Mouse (Mus musculus): ENCODE measurements at regions not wholly inside any gene's neighbourhood (a gene's known extent, or its start where the extent isn't known, plus 50 kb on each side); places are given as distances from the start of the nearest gene placed in this dataset.

DNA sequence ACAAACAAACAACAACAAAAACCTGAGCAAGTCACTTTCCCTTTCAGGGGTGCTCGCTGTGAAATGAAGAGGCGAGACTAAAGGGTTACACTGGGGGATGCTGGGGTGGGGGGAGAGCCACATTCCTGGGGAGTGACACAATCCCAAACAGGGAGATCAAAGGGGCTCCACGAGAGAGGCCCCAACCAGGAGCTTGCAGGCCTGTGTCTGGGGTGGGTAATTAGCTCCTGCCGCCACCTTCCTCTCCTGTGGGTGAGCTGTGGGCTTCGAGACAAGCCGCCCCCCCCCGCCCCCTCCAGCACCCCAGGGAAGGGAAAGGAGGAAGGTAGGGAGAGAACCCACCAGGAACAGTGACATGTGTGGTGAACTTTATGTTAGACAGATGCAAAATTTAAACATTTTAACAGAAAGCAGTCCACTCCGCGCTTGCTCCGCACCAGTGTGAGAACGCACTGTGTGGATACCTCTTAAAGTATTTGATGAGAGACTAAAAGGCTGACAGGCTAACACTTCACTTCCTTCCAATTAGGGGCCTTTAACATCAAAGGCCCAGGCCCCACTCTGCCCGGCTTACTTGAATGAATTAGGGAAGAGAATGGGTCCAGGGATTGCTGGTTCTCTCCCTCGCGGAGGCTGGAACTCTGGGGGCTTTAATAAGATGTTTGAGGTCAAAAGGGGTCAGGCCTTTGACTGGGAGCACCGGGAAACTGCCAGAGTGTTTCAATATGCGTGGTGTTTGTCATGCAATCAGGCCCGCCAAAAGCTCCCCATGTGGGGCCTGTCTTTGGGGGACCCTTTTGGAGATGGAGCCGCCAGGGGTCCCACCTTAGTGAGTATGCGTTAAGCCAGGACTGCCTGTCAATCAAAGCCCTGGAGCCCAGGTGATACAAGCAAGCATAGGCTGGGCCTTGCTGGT, 319.6 kb downstream of the Fam49a start:
- in situ Hi-C loops (cut with MboI; ENCODE audit: low sequenced_read_pairs) = no loop called here

DNA sequence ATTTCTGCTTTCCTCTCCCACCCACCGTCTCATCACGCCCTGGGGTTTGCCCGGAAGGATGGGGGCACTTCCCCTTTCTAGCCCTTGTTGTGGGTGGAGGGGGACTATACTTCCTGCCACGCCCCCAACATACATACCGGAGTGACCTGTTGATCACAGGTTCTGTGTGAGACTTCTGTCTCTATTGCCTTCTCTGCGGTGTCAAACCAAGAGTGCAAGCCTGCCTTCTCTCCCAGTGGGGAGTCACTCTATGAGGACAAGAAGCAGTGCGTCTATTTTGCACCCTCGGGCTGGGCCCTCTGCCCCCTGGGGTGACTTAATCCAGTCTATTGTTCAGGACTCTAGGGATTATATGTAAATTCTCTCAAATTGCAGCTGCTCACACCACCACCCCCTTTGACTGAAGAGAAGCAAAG, 318.8 kb downstream of the Fam49a start:
- in situ Hi-C loops (cut with MboI; ENCODE audit: low sequenced_read_pairs) = no loop called here

DNA sequence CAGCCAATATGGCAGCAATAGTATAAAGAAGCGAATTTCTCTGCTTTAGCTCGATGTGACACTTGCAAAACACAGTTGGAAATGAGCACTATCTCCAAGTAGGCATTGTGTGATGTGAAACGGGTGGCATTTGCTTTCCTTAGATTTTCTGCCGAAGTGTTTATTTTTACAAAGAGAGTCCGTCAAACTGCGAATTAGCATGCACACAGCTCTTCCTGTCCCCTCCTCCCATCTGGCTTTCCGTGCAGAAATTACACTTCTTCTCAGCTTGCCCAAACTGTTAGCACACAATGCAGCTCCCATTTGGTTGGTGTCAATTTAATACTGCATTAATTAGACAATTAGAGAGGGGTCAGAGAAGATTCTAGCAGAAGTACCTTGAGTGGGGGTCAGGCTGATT, 316.3 kb downstream of the Fam49a start:
- in situ Hi-C loops (cut with MboI; ENCODE audit: low sequenced_read_pairs) = no loop called here

DNA sequence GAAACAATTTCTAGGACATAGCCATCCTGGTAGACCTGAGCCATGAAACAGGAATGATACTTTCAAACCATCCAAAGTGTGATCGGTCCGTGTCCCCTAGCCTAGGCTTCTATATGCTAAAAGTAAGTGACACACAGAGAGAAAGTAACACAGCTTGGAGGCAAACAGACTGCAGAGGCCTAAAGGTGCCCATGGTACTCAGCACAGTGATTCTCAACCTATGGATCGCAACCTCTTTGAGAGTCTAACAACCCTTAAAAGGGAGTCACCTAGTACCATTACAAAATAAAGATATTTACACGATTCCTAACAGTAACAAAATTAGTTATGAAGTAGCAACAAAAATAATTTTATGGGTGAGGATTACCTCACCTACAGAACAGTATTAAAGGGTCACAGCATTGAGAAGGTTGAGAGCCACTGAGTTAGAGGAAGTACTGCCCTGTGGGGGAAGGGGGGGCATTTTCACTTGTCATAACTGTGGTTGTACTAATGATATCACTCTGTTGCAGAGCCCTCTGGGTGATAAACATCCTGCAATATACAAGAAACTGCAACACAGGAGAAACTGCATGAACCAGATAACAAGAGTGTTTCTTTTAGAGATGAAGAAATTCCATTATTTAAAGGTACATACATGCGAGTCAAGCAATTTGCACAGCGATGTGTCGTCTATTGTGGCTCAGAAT, 308.8 kb downstream of the Fam49a start:
- in situ Hi-C loops (cut with MboI; ENCODE audit: low sequenced_read_pairs) = no loop called here

DNA sequence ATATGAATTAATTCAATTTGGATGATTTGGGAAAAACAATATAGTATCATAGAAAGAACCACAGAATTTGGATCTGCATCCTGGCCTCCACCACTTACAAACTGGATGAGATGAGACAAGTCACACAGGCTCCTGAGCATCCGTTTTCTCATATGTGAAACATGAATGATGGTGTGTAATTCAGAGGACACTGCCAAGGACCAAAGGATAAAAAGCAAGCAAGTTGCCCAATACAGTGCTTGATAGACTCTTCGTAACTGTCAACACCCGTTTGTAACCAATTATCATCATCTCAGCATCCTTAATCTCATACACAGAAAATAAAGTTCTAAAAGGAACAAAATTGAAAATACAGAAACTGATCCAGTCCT, 305.8 kb downstream of the Fam49a start:
- in situ Hi-C loops (cut with MboI; ENCODE audit: low sequenced_read_pairs) = no loop called here

DNA sequence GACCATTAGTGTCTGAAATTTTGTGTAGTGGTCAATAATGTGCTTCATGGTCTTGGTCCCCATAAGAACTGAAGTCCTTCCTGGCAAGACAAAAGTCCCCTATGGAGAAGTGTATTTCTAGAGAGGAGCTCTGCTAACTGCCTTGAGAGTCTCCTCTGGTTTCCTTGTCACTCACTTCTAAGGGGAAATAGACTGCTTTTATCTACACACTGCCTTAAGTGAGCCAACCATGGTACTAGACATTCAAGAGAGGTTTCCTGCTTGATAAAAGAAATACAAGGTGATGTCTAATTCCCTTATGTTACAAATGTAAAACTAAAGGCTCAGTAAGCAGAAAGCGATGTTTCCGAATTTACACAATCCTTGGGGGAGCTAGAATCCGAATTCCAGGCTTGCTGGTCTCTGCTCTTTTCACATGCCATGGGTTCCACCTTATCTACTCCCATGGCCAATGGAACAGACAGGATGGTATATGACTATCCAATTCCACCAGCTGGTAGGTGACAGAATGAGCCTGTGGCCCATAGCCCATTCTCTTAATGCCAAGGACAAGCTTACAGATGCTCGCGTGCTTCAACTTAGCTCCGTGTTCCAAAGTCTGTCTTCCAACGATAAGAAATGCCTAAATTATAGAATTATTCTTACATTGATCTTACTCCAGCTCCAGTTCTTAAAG, 305.3 kb downstream of the Fam49a start:
- in situ Hi-C loops (cut with MboI; ENCODE audit: low sequenced_read_pairs) = no loop called here

DNA sequence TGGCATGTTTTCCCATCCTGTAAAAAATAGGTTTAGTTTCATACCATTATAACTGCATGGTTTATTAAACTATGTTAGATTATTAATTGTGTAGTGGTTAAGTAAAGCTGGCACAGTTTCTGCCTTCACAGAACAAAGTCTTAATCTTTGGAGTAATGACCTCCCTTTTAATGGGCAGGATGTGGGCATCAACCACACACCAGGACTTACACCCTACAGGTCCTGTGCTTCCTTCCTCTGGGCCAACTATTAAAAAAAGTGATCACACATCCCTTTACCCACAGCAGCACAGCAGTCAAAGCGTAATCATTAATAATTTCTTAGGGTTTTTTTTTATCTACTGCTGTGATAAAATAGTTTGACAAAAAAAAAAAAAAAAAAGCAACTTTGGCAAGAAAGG, 300.3 kb downstream of the Fam49a start:
- in situ Hi-C loops (cut with MboI; ENCODE audit: low sequenced_read_pairs) = no loop called here

DNA sequence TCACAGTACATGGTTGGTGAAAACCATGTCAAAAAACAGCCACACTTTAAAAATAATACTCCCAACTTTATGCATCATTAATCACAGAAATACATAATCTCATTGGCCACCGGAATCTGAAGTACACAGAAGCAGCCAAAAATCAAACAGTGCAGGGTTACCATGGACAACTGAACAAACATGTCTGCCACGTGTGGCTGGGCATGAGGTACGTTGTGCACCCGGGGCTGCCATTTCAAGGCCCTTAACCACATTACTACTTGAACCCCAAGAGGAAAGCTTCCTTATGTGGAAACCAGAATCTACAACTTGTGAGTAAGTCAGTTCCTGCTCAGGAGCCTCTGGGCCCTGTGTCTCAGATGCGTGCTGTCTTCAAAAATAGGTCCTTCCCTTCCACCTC, 289.9 kb downstream of the Fam49a start:
- in situ Hi-C loops (cut with MboI; ENCODE audit: low sequenced_read_pairs) = no loop called here

DNA sequence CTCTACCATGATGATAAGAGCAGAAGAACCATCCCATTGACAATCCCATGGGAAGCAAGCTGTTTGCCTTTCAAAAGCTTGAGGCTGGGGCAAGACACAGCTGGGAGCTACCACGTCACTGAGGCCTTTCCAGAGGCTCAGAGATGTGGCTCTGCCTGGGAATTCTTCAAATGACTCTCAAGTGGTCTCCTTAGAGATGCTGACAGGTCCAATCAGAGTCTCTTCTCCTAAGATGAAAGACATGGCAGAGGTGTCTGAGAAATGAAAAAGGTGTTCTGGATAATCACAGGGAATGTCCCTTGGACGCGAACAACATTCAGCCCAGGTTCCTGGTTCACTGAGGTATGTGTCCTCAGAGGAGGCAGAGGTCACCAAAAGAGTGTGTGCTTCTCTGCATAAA, 287.7 kb downstream of the Fam49a start:
- in situ Hi-C loops (cut with MboI; ENCODE audit: low sequenced_read_pairs) = no loop called here

DNA sequence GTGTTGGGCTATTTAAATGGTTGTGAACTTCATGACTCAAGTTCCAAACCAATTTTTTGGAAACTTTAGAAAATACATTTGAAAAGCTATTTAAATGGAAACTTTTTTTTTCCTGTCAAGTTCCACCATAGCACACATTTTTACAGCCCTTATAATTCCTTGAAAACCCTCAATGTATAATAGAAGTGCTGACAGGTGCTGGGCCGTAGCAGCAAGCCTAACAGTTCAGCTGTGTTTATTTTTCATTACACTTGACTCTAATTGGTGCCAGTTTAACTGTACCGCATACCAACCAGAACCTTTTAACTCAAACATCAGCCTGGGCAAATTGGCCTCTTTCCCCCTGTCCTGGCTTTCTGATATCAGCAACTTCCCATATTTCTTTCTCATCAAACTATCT, 286.7 kb downstream of the Fam49a start:
- in situ Hi-C loops (cut with MboI; ENCODE audit: low sequenced_read_pairs) = no loop called here

DNA sequence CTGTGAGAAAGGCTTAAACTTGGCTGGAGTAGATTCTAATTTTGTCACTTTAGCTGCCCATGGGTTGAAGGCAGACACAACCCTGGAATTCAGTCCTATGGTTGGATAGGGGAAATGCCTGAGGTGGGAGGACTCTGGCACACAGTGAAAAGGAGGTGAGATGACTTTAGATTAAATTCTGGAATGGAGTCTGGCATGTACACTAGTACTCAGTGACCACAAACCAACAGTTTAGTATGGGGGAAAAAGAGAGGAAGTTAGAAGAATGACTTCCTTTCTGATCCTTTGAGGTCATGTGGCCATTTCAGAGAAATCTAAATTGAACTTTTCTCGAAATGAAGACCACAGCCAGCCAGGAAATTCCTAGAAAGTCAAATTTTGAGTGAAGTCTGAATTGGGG, 285.5 kb downstream of the Fam49a start:
- in situ Hi-C loops (cut with MboI; ENCODE audit: low sequenced_read_pairs) = no loop called here

DNA sequence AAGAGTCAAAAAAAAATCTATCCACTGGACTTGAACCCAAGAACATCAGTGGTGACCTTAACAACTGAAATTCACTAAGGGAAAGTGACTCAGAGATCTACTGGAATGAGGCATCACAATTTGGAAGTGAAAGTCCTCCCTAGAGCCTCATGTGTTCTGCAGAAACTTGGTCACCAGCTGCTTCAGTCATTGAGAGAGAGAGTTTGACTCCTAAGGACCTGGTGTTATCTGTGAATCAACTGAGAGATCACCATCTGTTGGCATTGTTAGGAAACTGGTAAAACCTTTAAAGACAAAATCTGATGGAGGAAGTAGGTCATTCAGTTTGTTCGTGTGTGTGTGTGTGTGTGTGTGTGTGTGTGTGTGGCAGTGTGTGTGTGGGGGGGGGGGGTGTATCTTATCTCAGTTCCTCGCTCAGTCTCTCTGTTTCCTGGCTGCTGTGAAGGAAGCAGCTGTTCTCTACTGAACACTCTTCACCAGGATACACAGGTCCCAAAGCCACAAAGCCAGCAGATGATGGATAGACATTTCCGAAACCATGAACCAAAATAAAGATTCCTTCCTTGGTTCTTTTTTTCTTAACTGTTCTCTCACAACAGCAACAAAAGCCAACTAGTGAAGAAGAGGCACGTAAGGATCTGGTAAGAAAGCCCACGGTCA, 284.6 kb downstream of the Fam49a start:
- in situ Hi-C loops (cut with MboI; ENCODE audit: low sequenced_read_pairs) = no loop called here

DNA sequence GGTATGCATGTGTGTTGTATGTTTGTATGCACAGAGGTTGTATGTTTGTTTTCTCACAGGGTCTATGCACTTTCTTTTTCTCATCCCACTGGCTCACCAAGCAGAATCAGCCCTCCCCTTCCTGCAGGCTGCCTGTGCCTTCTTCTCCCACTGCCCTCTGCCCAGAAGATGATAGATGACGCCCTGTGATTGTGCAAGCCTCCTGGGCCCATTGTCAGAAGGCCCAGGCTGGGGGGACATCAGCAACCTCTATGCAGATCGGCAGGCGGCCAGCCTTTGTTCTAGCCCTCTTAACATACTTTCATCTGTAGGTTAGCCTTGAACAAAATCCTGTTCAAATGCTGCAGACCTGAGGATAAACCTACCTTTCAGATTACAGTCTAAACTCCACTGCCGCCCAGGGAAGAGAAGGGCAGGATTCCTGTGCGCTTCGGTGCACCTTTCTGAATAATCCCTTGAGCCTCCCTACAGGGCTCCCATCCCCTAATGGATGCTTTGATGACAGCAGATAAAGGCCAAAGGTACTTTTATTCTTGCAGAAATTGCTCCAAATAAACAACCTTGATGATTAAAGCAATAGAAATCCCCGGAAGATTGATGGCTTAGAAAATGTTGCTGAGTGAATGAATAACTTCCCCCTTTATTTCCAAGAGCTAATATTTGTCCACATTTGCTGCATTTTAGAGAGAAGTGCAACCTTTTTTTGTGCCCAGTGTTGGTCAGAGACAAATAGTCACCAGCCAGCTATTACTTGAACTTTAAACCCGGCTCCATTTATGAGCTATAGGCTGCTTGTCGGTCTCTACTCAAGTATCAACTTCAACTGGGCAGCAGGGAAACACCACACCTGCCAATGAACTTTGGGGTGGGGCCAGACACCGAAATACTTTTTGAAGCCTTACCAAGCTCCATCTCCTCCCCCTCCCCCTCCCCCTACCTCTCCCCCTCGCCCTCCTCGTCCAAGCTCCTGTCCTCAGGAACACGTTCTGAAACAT, 279.4 kb downstream of the Fam49a start:
- in situ Hi-C loops (cut with MboI; ENCODE audit: low sequenced_read_pairs) = no loop called here

DNA sequence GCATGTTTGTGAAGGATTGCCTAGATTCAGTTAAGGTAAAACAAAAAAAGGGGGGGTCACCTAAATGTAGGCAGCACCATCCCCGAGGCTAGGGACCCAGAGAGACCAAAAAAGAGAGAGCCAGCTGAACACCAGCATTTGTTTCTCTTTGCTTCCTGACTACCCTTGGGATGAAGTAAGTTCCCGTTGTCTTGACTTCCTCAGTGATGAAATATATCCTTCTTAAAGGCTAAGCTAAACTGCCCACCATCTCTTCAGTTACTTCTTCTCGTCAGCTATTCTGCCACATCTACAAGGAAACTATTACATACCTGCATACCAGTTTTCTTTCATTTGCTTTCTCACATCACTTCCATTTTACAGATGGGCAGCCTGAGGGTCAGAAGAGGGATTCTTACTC, 277.4 kb downstream of the Fam49a start:
- in situ Hi-C loops (cut with MboI; ENCODE audit: low sequenced_read_pairs) = no loop called here

DNA sequence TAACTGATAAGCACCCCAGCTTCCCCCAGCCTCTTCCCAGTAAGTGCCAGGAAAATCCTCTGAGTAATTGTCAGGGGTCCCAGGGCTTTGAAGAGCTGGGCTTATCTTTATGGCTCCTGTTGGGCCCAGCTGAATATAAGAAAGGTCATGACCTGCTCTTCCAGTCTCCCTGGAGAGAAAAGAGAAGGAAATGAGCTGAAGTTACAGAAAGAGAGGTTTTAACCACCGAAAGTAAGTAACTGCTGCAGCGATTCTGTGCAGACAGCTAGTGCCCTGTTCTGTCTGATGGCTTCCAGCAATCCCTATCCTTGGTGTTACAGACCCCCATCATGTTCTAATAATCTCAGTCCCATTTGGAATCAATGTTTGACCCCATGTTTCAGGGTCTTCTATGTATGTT, 272.8 kb downstream of the Fam49a start:
- in situ Hi-C loops (cut with MboI; ENCODE audit: low sequenced_read_pairs) = no loop called here

DNA sequence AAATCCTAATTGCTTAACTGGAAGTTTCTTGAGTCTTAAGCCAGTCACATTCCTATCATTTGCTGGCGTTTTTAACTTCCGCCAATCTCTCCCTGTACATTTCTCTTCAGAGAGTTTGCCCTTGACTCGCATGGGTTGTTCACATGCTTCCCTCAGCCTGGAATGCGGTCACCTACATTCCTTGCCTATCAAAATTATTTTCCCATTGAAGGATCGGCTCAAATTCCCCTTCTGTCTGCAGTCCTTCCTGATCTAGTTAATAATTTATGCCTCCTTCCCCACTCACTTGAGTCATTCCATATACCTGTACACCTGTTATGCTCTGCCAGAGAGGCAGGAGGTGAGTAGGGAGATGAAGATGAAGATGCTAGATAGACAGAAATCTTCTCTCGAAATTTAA, 268.9 kb downstream of the Fam49a start:
- in situ Hi-C loops (cut with MboI; ENCODE audit: low sequenced_read_pairs) = no loop called here

DNA sequence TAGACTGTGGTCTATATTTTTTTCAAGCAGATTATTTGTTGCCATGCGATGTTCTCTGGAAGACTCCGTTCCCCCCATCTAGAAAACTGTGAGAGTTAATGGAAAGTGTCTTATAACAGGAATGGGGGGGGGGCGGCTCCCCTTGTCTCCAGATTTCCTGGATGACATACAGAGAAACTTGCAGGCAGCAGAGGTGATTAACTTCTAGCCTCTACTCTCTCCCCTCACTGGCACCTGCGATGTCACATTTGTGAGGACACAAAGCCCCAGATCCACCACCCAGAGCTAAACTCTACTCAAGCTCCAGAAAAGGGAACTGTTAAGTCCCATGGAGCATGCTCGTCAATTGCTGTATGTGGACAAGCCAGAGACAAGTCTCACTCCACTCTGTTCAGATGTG, 267.6 kb downstream of the Fam49a start:
- in situ Hi-C loops (cut with MboI; ENCODE audit: low sequenced_read_pairs) = no loop called here

DNA sequence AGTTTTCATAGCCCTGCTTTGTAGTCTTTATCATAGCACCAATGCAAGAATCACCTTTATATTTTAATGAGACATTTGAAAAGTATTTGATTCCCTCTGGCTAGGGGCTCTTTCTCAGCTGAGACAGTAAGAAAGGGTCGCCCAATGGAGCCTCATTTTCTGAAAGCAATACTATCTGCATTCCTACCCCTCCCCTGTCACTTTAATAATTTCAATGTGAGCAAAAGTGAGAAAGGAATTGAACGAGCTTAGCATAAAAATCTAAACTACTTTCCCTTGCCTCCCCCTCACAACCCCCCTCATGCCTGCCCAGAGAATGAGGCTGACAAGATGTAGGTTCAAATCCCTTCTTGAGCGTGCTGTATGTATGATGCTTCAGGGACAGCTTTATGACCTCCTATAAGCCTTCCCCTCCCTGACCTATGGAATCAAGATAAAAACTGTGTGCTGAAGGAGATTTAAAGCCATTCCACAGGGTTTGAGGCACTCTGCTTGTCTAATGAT, 266.6 kb downstream of the Fam49a start:
- in situ Hi-C loops (cut with MboI; ENCODE audit: low sequenced_read_pairs) = no loop called here

DNA sequence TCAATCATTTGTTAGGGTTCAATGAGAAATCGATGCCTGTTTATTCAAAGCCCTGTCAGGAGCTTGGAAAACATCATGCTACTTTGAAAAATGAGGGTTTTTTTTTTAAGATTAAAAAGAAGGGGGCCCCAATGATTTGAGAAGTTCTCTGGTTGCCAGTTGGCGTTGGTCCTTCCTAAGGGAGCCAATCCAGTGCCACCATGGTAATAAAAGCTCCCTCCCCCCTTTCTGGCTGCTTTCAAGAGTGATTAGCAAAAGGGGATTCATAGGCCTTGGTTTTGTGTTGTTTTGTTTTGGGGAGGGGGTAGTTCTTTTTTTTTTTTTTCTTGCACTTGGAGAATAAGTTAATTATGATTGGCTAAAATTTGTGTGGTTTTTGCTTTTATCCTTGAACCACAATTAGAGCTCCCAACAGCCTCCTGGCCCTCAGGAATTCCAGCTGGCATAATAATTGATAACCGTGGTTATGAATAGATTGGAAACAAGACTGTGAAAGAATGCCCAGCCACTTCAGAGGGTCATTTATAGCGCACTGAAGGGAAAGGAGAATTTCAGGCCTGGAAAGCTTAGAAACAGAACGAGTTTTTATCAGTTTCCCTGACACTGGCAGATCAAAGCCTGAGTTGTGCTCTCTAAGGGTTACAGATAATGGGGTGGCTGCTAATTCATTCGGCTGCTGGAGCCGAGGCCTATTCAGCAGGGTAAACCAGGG, 266.0 kb downstream of the Fam49a start:
- in situ Hi-C loops (cut with MboI; ENCODE audit: low sequenced_read_pairs) = no loop called here
